Mouse (Mus musculus) bone marrow macrophage, adult 2 months (primary cell): ENCODE data around the gene Ifi47. TPM values are rescaled to one million over a fixed set of nuclear protein-coding genes. Genes with fewer than 3 reads are reported as not detected.
"Not testable (repeated sequence)": the region's sequence is repeated elsewhere in the genome, so short reads cannot be mapped to it uniquely, and the experiment has no call there.

Source experiments
- H3K27ac ChIP-seq: 2 replicates; pipeline ENCODE4 v1.5.1; 2012; ENCODE audit warnings: low read depth, low read length; ENCODE audit not compliant: insufficient read depth
- H3K4me1 ChIP-seq: 2 replicates; pipeline ENCODE4 v1.6.1; 2012; ENCODE audit warnings: low read length; ENCODE audit not compliant: control insufficient read depth, insufficient read depth
- H3K4me3 ChIP-seq: 2 replicates; pipeline ENCODE4 v1.5.1; 2012; ENCODE audit warnings: mild to moderate bottlenecking, low read length, moderate library complexity; ENCODE audit not compliant: insufficient read depth
- CTCF ChIP-seq: IDR thresholded peaks from 2 replicates; pipeline ENCODE4 v1.5.1; 2012; ENCODE audit warnings: low read depth, mild to moderate bottlenecking, low read length, moderate library complexity
- POLR2A ChIP-seq: IDR thresholded peaks from 2 replicates; pipeline ENCODE4 v1.6.1; 2012; ENCODE audit warnings: mild to moderate bottlenecking, low read depth, low read length, borderline replicate concordance
- polyA plus RNA-seq: library from polyadenylated mRNA; stranded (reverse); fragments of >200 nt; gene quantifications from 2 replicates; pipeline ENCODE4 v1.2.4, GENCODE M21; 2012; ENCODE audit not compliant: missing spikeins, insufficient read depth, insufficient read length

Gene Ifi47
- 49.2 and 51.9 TPM in 2 replicates for polyA plus RNA-seq

DNA sequence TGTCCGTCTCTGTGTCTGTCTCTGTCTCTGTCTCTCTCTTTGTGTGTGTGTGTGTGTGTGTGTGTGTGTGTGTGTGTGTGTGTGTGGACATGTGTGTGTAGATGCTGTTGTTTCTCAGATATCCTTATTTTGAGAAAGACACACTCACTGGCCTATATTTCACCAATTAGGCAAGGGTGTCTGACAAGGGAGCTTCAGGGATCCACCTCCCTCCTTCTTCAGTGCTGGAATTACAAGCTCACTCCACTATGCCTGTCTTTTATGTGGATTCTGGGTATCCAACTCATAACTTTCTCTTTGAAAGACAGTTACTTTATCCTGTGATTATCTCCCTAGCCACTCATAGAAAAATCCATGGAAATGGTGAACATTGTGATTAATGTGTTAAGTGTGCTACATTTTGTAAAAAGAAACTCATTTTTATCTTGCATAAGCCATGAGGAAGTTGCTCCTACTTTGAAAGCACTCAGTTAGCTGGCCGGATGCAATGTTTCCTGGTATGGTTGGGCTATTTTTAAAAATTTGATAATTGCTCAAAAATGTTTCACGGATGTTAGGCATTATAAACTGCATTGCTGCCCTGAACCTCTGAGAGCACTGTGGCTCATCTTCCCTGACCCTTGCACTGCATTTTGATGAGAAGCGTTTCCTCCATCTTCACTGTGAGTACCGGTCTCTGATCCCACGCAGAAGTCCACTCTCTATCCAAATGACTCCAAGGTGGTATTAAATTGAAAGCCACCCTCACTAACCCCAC lies at the start of gene Ifi47:
Gene Ifi47, plus strand, starts transcription at position 587 of the 757 bp plus-strand sequence.
- H3K4me1 ChIP-seq = peaks cover 21% of the 10 kb centered on the region
- H3K27ac ChIP-seq = peak within 1 kb of the TSS; percentile 97
- H3K4me3 ChIP-seq = peak within 1 kb of the TSS; percentile 35

- H3K27ac ChIP-seq, H3K4me1 ChIP-seq, H3K4me3 ChIP-seq: not testable (repeated sequence)
Observed at GRCm38 (mm10) chr11:49050064-49050463, 26.3 kb upstream of the Ifi47 start.

GRCm38 (mm10) chr11:49051093-49051891 lies 25.1 kb upstream of the Ifi47 start, which contains the start of gene 9930111J21Rik2:
9930111J21Rik2 (minus strand) TSS chr11:49051242.
- H3K4me3 ChIP-seq = peak within 1 kb of the TSS; percentile 12; the same call in 1 of the 2 replicates
- H3K27ac ChIP-seq = peak within 1 kb of the TSS; percentile 59
- not testable (repeated sequence) for H3K4me1 ChIP-seq

GRCm38 (mm10) chr11:49051894-49052293 lies 24.5 kb upstream of the Ifi47 start:
- not testable (repeated sequence) for H3K4me3 ChIP-seq, H3K27ac ChIP-seq, H3K4me1 ChIP-seq

- not testable (repeated sequence) for H3K4me3 ChIP-seq, H3K4me1 ChIP-seq
Observed at GRCm38 (mm10) chr11:49060061-49060460, 16.3 kb upstream of the Ifi47 start.

GRCm38 (mm10) chr11:49061865-49062264 lies 14.5 kb upstream of the Ifi47 start:
- not testable (repeated sequence) for H3K4me1 ChIP-seq, H3K4me3 ChIP-seq, H3K27ac ChIP-seq

More at GRCm38 (mm10) chr11:49060061-49060460, 16.3 kb upstream of the Ifi47 start:
- peak overlapping the region; percentile 47; the same call in 1 of the 2 replicates for H3K27ac ChIP-seq

- not testable (repeated sequence) for H3K4me1 ChIP-seq, H3K27ac ChIP-seq, H3K4me3 ChIP-seq
Observed at GRCm38 (mm10) chr11:49063713-49064469, 12.5 kb upstream of the Ifi47 start, which contains the start of gene Tgtp2. Tgtp2 (minus strand) TSS chr11:49064206.

DNA sequence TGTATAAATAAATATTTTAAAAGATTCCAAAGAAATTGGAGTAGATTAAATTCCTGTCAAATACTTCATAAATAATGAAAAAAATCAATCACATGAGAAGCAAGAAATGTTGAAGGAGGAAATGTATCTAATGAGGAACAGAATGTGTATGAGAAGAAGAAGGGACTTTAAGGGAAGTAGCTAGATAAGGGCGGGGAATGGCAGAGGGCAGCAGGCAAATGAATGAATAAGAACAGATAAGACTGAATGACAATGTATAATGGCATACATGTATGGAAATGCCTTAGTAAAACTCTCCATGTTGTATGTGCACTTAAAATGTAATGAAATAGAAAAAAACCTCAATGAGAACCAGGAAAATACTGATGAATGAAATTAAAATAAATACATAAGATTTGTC lies 8.0 kb upstream of the Ifi47 start:
- H3K4me3 ChIP-seq = no peak overlapping the region
- H3K27ac ChIP-seq = no peak overlapping the region
- TF ChIP-seq CTCF (no peak), POLR2A (no peak)
- peaks cover 11% of the 10 kb centered on the region for H3K4me1 ChIP-seq

DNA sequence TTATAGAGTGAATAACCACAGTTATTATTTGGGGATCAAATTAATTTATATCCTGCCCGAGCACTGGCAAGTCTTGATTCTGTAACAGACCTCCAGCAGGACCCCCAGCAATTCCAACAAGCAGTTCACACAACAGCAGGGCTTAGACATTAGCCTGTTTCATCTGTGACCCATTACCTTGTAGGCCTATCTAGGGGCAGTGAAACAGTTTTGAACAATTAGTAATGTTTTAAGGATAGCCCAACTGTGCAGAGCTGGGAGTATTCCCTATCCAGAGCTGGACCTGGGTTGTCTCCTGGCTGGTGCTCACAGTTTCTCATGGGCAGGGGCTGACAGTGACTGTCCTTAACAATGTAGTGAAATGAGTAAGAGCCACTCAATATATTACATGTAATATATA lies 625 bp downstream of the Ifi47 start:
- no peak for TF ChIP-seq POLR2A
- no peak for TF ChIP-seq CTCF
- Histone ChIP-seq H3K27ac (peak overlapping the region; percentile 97), H3K4me3 (0 out of 2 replicates have a peak overlapping the region, but pooled peaks have one; percentile 1), H3K4me1 (peaks cover 27% of the 10 kb centered on the region)

GRCm38 (mm10) chr11:49078719-49079118 lies 2.3 kb downstream of the Ifi47 start:
- no peak overlapping the region for H3K4me3 ChIP-seq
- no peak overlapping the region for H3K27ac ChIP-seq
- TF ChIP-seq POLR2A = no peak
- no peak for TF ChIP-seq CTCF
- H3K4me1 ChIP-seq = peaks cover 35% of the 10 kb centered on the region
